Mouse (Mus musculus): ENCODE results near the gene Gm26938. TPM values are rescaled to one million over a fixed set of nuclear protein-coding genes. Genes with fewer than 3 reads are reported as not detected.
A peak's percentile ranks its signal among the peaks of the same experiment; 100 is the strongest.

Gm26938 gene
- polyA plus RNA-seq, 2 experiments, result not detected

- ATAC-seq (ENCODE audit: low FRiP score, low read depth) (no peak), DNase-seq (ENCODE audit: low spot score) (no peak)
- Histone ChIP-seq H3K27me3 (ENCODE audit: control insufficient read depth, insufficient read depth, low read length) (no peaks in the 10 kb centered on the region), H3K4me3 (replicated peaks; ENCODE audit: low read length) (no peak overlapping the region), H3K36me3 (ENCODE audit: control insufficient read depth, insufficient read depth, low read length) (peaks cover 17% of the 10 kb centered on the region), H3K9me3 (ENCODE audit: control insufficient read depth, low read length) (no peaks in the 10 kb centered on the region), H3K27ac (replicated peaks; ENCODE audit: low read depth, low read length) (no peak overlapping the region), H3K9ac (ENCODE audit: low read depth, low read length, severe bottlenecking) (no peak overlapping the region), H3K4me1 (ENCODE audit: control insufficient read depth, insufficient read depth, low read length) (peaks cover 39% of the 10 kb centered on the region), H3K4me2 (replicated peaks; ENCODE audit: low read depth, low read length, severe bottlenecking) (no peak overlapping the region)
- 87% methylated on average over 9 of the region's 9 CpGs for WGBS
- no peak for TF ChIP-seq POLR2A (IDR thresholded peaks at IDR 0.05; ENCODE audit: borderline replicate concordance, extremely low read depth, insufficient read depth, insufficient read length)
These were observed 27.2 kb downstream of the Gm26938 start for GRCm38 (mm10) chr5:139799041-139799440.

GRCm38 (mm10) chr5:139798168-139798900 is 27.9 kb downstream of the Gm26938 start:
- H3K27me3 ChIP-seq (ENCODE audit: control insufficient read depth, insufficient read depth, low read length), result no peaks in the 10 kb centered on the region
- DNase-seq (ENCODE audit: low spot score), result peak; percentile 18
- TF ChIP-seq POLR2A (IDR thresholded peaks at IDR 0.05; ENCODE audit: borderline replicate concordance, extremely low read depth, insufficient read depth, insufficient read length), result no peak
- peak; percentile 9; the same call in 1 of the 2 replicates for ATAC-seq (ENCODE audit: low FRiP score, low read depth)
- no peaks in the 10 kb centered on the region for H3K9me3 ChIP-seq (ENCODE audit: control insufficient read depth, low read length)
- H3K27ac ChIP-seq (replicated peaks; ENCODE audit: low read depth, low read length), result no peak overlapping the region
- no peak overlapping the region for H3K4me2 ChIP-seq (replicated peaks; ENCODE audit: low read depth, low read length, severe bottlenecking)
- no peak overlapping the region for H3K4me3 ChIP-seq (replicated peaks; ENCODE audit: low read length)
- 0 out of 2 replicates have a peak overlapping the region, but pooled peaks have one; percentile 38 for H3K9ac ChIP-seq (ENCODE audit: low read depth, low read length, severe bottlenecking)
- 45% methylated on average over 7 of the region's 12 CpGs for WGBS
- H3K4me1 ChIP-seq (ENCODE audit: control insufficient read depth, insufficient read depth, low read length), result peaks cover 32% of the 10 kb centered on the region
- H3K36me3 ChIP-seq (ENCODE audit: control insufficient read depth, insufficient read depth, low read length), result peaks cover 17% of the 10 kb centered on the region

- H3K4me2 ChIP-seq (replicated peaks; ENCODE audit: low read depth, low read length, severe bottlenecking), result 0 out of 2 replicates have a peak overlapping the region, but pooled peaks have one; percentile 35
- H3K27me3 ChIP-seq (ENCODE audit: control insufficient read depth, insufficient read depth, low read length), result no peaks in the 10 kb centered on the region
- DNase-seq (ENCODE audit: low spot score), result peak; percentile 70
- H3K4me1 ChIP-seq (ENCODE audit: control insufficient read depth, insufficient read depth, low read length), result peaks cover 31% of the 10 kb centered on the region
- peak overlapping the region; percentile 16; the same call in 1 of the 2 replicates for H3K27ac ChIP-seq (replicated peaks; ENCODE audit: low read depth, low read length)
- H3K36me3 ChIP-seq (ENCODE audit: control insufficient read depth, insufficient read depth, low read length), result peaks cover 17% of the 10 kb centered on the region
- H3K4me3 ChIP-seq (replicated peaks; ENCODE audit: low read length), result no peak overlapping the region
- ATAC-seq (ENCODE audit: low FRiP score, low read depth), result peak; percentile 42; the same call in 1 of the 2 replicates
- TF ChIP-seq POLR2A (IDR thresholded peaks at IDR 0.05; ENCODE audit: borderline replicate concordance, extremely low read depth, insufficient read depth, insufficient read length), result no peak
- H3K9me3 ChIP-seq (ENCODE audit: control insufficient read depth, low read length), result no peaks in the 10 kb centered on the region
- no peak overlapping the region for H3K9ac ChIP-seq (ENCODE audit: low read depth, low read length, severe bottlenecking)
- WGBS, result 45% methylated on average over 11 of the region's 11 CpGs
These were observed 28.6 kb downstream of the Gm26938 start for GRCm38 (mm10) chr5:139797473-139798167.

- no peak for TF ChIP-seq POLR2A (IDR thresholded peaks at IDR 0.05; ENCODE audit: borderline replicate concordance, extremely low read depth, insufficient read depth, insufficient read length)
- H3K4me3 ChIP-seq (replicated peaks; ENCODE audit: low read length), result no peak overlapping the region
- ATAC-seq (ENCODE audit: low FRiP score, low read depth) (peak; percentile 79), DNase-seq (ENCODE audit: low spot score) (peak; percentile 74)
- H3K27me3 ChIP-seq (ENCODE audit: control insufficient read depth, insufficient read depth, low read length), result no peaks in the 10 kb centered on the region
- 13% methylated on average over 13 of the region's 13 CpGs for WGBS
- H3K9me3 ChIP-seq (ENCODE audit: control insufficient read depth, low read length), result no peaks in the 10 kb centered on the region
- peaks cover 17% of the 10 kb centered on the region for H3K36me3 ChIP-seq (ENCODE audit: control insufficient read depth, insufficient read depth, low read length)
- H3K4me2 ChIP-seq (replicated peaks; ENCODE audit: low read depth, low read length, severe bottlenecking), result peak overlapping the region; percentile 35; the same call in 1 of the 2 replicates
- peaks cover 38% of the 10 kb centered on the region for H3K4me1 ChIP-seq (ENCODE audit: control insufficient read depth, insufficient read depth, low read length)
- peak overlapping the region; percentile 16; the same call in 1 of the 2 replicates for H3K27ac ChIP-seq (replicated peaks; ENCODE audit: low read depth, low read length)
- H3K9ac ChIP-seq (ENCODE audit: low read depth, low read length, severe bottlenecking), result peak overlapping the region; percentile 18
These were observed 29.3 kb downstream of the Gm26938 start for GRCm38 (mm10) chr5:139796900-139797299.

- DNase-seq (ENCODE audit: low spot score) (no peak), ATAC-seq (ENCODE audit: low FRiP score, low read depth) (no peak)
- Histone ChIP-seq H3K36me3 (ENCODE audit: control insufficient read depth, insufficient read depth, low read length) (peaks cover 12% of the 10 kb centered on the region), H3K27ac (replicated peaks; ENCODE audit: low read depth, low read length) (no peak overlapping the region), H3K4me2 (replicated peaks; ENCODE audit: low read depth, low read length, severe bottlenecking) (0 out of 2 replicates have a peak overlapping the region, but pooled peaks have one; percentile 35), H3K4me1 (ENCODE audit: control insufficient read depth, insufficient read depth, low read length) (peaks cover 38% of the 10 kb centered on the region), H3K9me3 (ENCODE audit: control insufficient read depth, low read length) (no peaks in the 10 kb centered on the region), H3K27me3 (ENCODE audit: control insufficient read depth, insufficient read depth, low read length) (no peaks in the 10 kb centered on the region), H3K9ac (ENCODE audit: low read depth, low read length, severe bottlenecking) (no peak overlapping the region), H3K4me3 (replicated peaks; ENCODE audit: low read length) (no peak overlapping the region)
- 78% methylated on average over 9 of the region's 9 CpGs for WGBS
- no peak for TF ChIP-seq POLR2A (IDR thresholded peaks at IDR 0.05; ENCODE audit: borderline replicate concordance, extremely low read depth, insufficient read depth, insufficient read length)
These were observed 30.1 kb downstream of the Gm26938 start for GRCm38 (mm10) chr5:139796001-139796620.
